Mouse (Mus musculus) spleen, adult 2 months (tissue): ENCODE measurements around the gene Akr1b3. TPM values are rescaled to one million over a fixed set of nuclear protein-coding genes. Genes with fewer than 3 reads are reported as not detected.

Experiments used
- DNase-seq, 2 experiments: peaks; one replicate each; pipeline versions ENCODE4 v3.0.0 to v3.0.0-alpha.2; 2012 to 2021; ENCODE audit warnings: low spot score in 2 of 2, low read depth in 1 of 2
- H3K27ac ChIP-seq: fragments of 200-500 bp; 2 replicates; pipeline ENCODE4 v1.5.1; 2012; ENCODE audit warnings: low read length, inconsistent platforms; ENCODE audit not compliant: insufficient read depth
- H3K27me3 ChIP-seq: fragments of 200-500 bp; 2 replicates; pipeline ENCODE4 v1.6.1; 2012; ENCODE audit warnings: mild to moderate bottlenecking, moderate library complexity, low read length, inconsistent platforms; ENCODE audit not compliant: control insufficient read depth, insufficient read depth
- H3K36me3 ChIP-seq: fragments of 200-500 bp; 2 replicates; pipeline ENCODE4 v1.6.1; 2012; ENCODE audit warnings: mild to moderate bottlenecking, low read length, inconsistent platforms; ENCODE audit not compliant: control insufficient read depth, insufficient read depth
- H3K4me1 ChIP-seq: fragments of 200-500 bp; 2 replicates; pipeline ENCODE4 v1.6.1; 2011; ENCODE audit warnings: inconsistent platforms; ENCODE audit not compliant: control insufficient read depth, insufficient read depth, insufficient read length
- H3K4me3 ChIP-seq: fragments of 200-500 bp; 2 replicates; pipeline ENCODE4 v1.5.1; 2011; ENCODE audit warnings: mild to moderate bottlenecking, inconsistent platforms; ENCODE audit not compliant: insufficient read depth, insufficient read length; ENCODE audit errors: extremely low read depth
- CTCF ChIP-seq: fragments of 200-500 bp; IDR thresholded peaks from 2 replicates; pipeline ENCODE4 v1.5.1; 2011; ENCODE audit warnings: mild to moderate bottlenecking, inconsistent platforms; ENCODE audit not compliant: insufficient read depth, insufficient read length, insufficient replicate concordance; ENCODE audit errors: extremely low read depth
- POLR2A ChIP-seq: fragments of 200-500 bp; IDR thresholded peaks from 2 replicates; pipeline ENCODE4 v1.6.1; 2011; ENCODE audit warnings: low read depth, low read length, inconsistent platforms
- WGBS: fragments of 180-500 bp; shearing (Covaris S2); methylation state at CpG from one replicate; pipeline ENCODE4 v1.1.7; 2018; 5-methylcytosine and 5-hydroxymethylcytosine counted together
- polyA plus RNA-seq: library from polyadenylated mRNA; depleted of rRNA; stranded (reverse); fragments of >200 nt; gene quantifications from 2 replicates; pipeline ENCODE4 v1.2.3, GENCODE M21; 2012; rRNA removed

Akr1b3 gene
- polyA plus RNA-seq: 96.8 and 105 TPM in 2 replicates

GRCm38 (mm10) chr6:34316854-34317771, at the start of gene Akr1b3:
Gene Akr1b3 (minus strand): TSS chr6:34317478.
- H3K4me3 ChIP-seq: peak within 1 kb of the TSS; percentile 78
- peak; percentile 82 to 84 for DNase-seq
- TF ChIP-seq POLR2A: peak; percentile 40; the same call in 1 of the 2 replicates
- TF ChIP-seq CTCF: 0 out of 2 replicates have a peak, but pooled peaks have one; percentile 8
- H3K27ac ChIP-seq: peak within 1 kb of the TSS; percentile 48
- H3K27me3 ChIP-seq: no peaks in the 10 kb centered on the region
- H3K36me3 ChIP-seq: no peaks in the 10 kb centered on the region
- H3K4me1 ChIP-seq: peaks cover 3% of the 10 kb centered on the region; the same call in 1 of the 2 replicates
- under 1% methylated on average over 60 of the region's 60 CpGs for WGBS

- H3K27ac ChIP-seq: no peak overlapping the region
- H3K4me3 ChIP-seq: no peak overlapping the region
- no peaks in the 10 kb centered on the region for H3K36me3 ChIP-seq
- WGBS: 71% methylated on average over 12 of the region's 12 CpGs
- no peaks in the 10 kb centered on the region for H3K4me1 ChIP-seq
- no peak for TF ChIP-seq POLR2A
- no peak for TF ChIP-seq CTCF
- H3K27me3 ChIP-seq: no peaks in the 10 kb centered on the region
- no peak for DNase-seq
These were observed 47.2 kb upstream of the Akr1b3 start for GRCm38 (mm10) chr6:34364217-34365136.

- no peaks in the 10 kb centered on the region for H3K27me3 ChIP-seq
- no peak overlapping the region for H3K4me3 ChIP-seq
- DNase-seq: no peak
- H3K36me3 ChIP-seq: no peaks in the 10 kb centered on the region
- TF ChIP-seq CTCF (no peak), POLR2A (no peak)
- H3K27ac ChIP-seq: no peak overlapping the region
- WGBS: 85% methylated on average over 9 of the region's 9 CpGs
- H3K4me1 ChIP-seq: no peaks in the 10 kb centered on the region
These were observed 38.6 kb upstream of the Akr1b3 start for GRCm38 (mm10) chr6:34355841-34356240.

GRCm38 (mm10) chr6:34355349-34355747, 38.1 kb upstream of the Akr1b3 start:
- H3K27ac ChIP-seq: no peak overlapping the region
- no peaks in the 10 kb centered on the region for H3K4me1 ChIP-seq
- no peak for DNase-seq
- H3K36me3 ChIP-seq: no peaks in the 10 kb centered on the region
- H3K27me3 ChIP-seq: no peaks in the 10 kb centered on the region
- TF ChIP-seq POLR2A: no peak
- TF ChIP-seq CTCF: no peak
- H3K4me3 ChIP-seq: no peak overlapping the region
- WGBS: 81% methylated on average over 6 of the region's 6 CpGs

GRCm38 (mm10) chr6:34354354-34355348, 37.4 kb upstream of the Akr1b3 start:
- Histone ChIP-seq H3K27me3 (no peaks in the 10 kb centered on the region), H3K4me1 (no peaks in the 10 kb centered on the region), H3K36me3 (no peaks in the 10 kb centered on the region), H3K4me3 (no peak overlapping the region), H3K27ac (no peak overlapping the region)
- 81% methylated on average over 8 of the region's 8 CpGs for WGBS
- DNase-seq: no peak
- TF ChIP-seq POLR2A (no peak), CTCF (no peak)
